Mouse (Mus musculus) Muller cell, postnatal 12 days (primary cell): ENCODE measurements around the gene Lmntd1.

Experiments used
- DNase-seq: peaks from one replicate; pipeline ENCODE4 v3.0.0-alpha.2; 2015; ENCODE audit errors: inconsistent ontology term

Gene Lmntd1

GRCm38 (mm10) chr6:145564671-145565070 lies 49.4 kb downstream of the Lmntd1 start:
- peak; percentile 23 for DNase-seq

DNA sequence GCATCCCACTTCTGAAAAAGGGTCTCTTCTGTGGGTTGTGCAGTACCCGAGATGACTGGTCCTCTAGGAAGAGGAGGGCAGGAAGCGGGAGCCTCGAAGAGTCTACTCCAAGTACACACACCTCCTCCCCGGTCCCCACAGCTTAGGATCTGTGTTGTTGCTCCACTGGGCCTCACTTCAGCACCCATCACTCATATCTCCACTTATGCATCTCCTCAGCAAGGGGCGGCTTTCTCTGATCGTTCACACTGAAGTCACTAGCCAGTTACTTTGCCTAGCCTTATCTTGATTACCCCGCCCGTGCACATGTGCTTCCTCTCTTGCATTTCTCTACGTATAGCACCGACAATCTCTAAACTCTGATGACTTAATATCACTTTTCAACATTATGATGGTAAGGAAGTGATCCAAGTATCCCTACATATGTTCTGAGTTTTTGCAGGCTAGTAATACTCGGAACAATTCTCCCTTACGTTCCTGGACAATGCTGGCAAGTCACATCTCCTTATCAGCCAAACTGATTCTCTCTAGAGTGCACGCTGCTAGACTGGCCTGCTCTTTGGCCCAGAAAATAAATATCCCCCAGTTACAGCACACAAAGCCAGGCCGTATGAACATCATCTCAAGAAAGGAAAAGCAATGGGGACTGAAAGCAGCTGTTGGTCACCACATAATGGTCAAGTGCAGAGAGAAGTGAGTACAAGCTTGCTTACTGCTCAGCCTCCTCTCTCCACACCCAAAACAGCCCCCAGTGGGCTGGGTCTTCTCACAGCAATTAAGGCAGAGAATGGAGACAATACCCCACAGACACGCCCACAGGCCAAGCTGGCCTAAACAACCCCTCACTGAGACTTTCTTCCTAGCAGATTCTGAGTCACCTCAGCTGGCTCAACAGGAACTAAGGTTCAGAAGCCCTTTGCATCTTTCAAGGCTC lies 56.8 kb downstream of the Lmntd1 start:
- DNase-seq, result no peak

GRCm38 (mm10) chr6:145553226-145553625 lies 60.9 kb downstream of the Lmntd1 start:
- peak; percentile 11 for DNase-seq

DNA sequence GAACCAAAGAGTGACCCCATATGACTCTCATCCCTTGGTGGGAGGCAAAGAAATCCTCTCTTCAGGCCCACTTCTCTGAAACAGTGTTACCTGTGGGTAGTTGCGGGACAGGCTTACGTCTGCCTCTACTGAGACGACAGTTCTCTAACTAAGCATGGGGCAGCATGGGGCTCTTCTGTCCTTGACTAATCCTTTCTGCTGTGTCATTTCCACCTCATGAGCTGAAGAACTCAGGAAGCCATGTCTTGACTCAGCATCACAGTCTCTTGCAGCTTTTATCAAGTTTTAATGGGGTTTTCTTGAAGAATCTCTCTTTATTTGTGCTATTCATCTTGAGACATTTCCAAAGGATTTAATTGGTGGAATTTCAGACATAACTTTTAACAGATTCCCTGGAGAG lies 61.3 kb downstream of the Lmntd1 start:
- DNase-seq, result no peak

- DNase-seq, result no peak
These were observed 63.1 kb downstream of the Lmntd1 start for GRCm38 (mm10) chr6:145550993-145551392.

- no peak for DNase-seq
These were observed 68.0 kb downstream of the Lmntd1 start for GRCm38 (mm10) chr6:145545927-145546641.

GRCm38 (mm10) chr6:145544838-145545237 lies 69.3 kb downstream of the Lmntd1 start:
- DNase-seq, result no peak

GRCm38 (mm10) chr6:145544304-145544703 lies 69.8 kb downstream of the Lmntd1 start:
- DNase-seq, result no peak

DNA sequence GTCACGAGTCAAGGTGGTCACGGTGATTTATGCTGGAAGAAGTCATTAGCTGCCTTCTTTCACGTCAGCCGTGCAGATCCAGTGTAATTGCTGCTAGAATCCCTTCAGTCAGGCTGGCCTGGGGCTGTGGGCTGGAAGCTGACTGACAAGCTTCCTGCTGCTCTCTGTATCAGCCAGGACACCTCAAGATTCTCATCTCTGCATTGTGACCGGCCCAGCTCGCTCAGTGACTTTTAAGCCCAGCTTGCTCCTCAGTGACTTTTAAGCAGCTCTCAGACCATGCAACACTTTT lies 74.6 kb downstream of the Lmntd1 start:
- no peak for DNase-seq

DNA sequence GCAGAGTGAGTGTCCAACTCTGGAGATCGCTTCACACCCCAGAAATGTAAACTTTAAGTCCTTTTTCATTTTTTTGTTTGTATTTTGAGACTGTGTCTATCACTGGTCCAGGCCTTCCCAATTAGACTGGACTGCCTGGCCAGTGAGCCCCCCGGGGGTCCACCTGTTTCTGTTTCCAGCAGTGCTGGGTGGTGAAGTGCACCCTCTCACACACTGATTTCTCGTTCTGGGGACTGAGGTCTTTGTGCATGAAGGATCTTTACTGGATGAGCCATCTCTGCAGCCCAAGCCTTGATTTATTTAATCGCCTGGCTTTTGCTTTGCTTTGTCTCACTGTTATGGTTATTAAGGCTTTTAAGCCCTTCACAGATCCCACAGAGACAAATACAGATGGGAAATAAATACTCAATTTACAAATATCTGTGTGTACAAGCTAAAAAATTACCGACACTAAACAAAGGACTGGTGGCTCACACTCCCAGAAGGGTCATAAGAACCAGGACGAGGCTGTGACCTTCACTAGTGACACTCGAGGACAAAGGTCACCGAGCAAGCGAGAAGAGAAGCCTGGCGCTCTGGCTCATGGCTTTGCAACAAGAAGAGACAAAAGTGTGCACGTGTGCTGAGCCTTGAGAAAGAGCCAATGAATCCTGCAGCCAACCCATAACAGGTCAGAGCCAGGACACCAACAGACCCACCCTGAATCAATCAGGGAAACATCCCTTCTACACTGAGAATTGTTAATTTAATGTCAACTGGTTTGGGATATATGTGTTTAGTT lies 75.1 kb downstream of the Lmntd1 start:
- no peak for DNase-seq

- DNase-seq, result no peak
These were observed 83.7 kb downstream of the Lmntd1 start for GRCm38 (mm10) chr6:145530464-145530863.

DNA sequence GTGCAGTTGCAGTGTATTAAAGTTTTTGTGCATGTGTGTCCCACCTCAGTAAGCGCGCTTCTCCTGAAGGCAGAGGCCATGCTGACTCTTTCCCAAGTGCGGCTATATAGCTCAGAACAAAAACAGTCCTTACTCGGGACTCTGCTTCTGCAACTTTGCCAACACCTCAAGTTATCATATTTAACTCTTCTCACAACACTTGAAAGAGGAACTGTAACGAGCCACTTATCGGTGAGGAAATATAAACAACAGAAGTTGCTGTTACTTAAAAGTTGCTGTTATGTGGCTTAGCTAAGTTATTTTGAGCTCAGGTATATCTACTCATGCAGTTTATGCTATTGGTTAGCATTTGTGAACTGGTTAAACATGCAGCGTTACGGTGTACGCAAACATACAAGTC lies 90.8 kb downstream of the Lmntd1 start:
- no peak for DNase-seq

- DNase-seq, result no peak
These were observed 91.5 kb downstream of the Lmntd1 start for GRCm38 (mm10) chr6:145522617-145523016.

DNA sequence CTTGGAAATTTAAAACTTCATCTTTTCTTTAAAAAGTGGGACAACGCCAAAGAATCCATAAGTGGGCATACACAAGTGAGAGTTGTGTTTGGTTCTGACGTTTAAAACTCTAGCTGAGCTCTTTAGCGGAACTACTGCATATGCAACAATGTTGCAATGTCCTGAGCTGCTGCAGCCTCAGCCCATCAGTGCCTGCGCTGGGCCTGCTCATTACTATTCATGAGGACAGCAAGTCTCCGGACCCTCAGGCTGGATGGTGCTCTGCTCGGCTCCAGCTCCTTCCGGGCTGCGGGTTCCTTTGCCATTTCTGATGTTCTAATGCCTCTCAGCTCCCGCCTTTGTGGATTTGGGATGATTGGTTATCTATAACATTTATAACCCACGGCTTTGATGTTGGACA lies 97.1 kb downstream of the Lmntd1 start:
- no peak for DNase-seq

DNA sequence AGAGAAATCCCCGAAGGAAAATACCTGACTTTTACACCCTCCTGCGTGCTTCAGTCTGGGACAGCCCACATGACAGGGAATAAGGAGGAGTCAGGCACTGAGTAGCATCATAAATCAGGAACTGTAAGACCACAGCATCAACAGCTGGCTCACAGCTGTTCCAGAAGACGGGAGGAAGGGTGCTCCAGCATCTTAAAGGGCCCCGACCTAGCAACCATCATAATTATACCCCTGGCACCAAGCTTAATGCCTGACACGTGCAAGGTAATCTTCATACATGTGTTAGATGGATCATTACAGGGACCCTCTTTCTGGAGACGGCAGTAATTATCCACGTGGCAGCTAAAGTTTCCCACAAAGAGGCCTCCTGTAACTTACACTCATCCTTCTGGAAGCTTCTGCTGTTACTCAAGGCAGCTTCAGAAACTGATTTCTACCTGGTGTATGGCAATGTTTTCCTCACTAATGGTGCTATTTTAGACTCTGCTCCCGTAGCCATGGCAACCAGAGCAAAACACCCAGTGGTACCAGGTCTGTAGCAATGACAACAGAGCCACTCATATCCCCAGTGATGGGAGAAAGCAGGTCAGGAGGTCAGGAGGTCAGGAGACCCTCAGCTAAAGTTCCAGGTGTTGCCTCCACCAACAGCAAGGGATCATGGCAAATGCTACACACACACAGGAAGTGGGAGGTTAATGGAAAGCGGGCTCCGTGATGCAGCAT lies 98.1 kb downstream of the Lmntd1 start:
- DNase-seq, result no peak

DNA sequence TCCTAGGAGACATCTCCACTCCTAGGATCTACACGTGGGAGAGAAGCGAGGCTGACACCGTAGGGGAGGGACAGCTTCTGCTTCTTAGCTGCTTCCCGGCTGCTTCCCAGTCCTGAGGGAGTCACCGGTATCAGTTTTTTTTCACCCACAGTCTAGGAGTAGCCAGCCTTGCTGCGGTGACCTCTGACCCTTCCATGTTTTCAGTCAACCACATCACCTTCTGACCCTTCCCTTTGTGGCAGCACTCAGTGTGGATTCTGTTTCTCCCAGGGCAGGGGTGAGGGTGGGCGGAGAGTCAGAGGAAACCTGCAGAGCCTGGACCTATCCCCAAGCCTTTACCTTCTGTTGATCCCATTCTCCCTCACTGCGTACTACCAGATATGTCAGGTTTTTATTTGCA lies 102.9 kb downstream of the Lmntd1 start:
- no peak for DNase-seq

GRCm38 (mm10) chr6:145508828-145509227 lies 105.3 kb downstream of the Lmntd1 start:
- DNase-seq, result no peak

DNA sequence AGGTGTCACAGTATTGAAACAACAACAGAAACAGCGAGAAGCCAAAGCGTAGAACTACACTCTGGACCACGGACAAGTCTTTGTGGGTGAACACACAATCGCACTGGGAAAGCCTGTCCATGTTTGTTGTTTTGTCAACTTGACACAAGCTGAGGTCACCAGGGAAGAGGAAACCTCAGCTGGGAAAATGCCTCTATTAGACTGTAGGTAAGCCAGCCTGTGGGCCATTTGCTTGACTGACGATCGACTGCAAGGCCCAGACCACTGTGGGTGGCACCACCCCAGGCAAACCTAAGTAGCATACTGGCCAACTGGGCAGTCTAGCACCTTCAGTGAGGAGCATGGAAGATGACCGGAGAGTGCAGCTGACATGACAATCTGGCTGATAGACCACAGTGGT lies 112.4 kb downstream of the Lmntd1 start:
- DNase-seq, result no peak

GRCm38 (mm10) chr6:145499574-145500546 lies 114.3 kb downstream of the Lmntd1 start:
- no peak for DNase-seq

DNA sequence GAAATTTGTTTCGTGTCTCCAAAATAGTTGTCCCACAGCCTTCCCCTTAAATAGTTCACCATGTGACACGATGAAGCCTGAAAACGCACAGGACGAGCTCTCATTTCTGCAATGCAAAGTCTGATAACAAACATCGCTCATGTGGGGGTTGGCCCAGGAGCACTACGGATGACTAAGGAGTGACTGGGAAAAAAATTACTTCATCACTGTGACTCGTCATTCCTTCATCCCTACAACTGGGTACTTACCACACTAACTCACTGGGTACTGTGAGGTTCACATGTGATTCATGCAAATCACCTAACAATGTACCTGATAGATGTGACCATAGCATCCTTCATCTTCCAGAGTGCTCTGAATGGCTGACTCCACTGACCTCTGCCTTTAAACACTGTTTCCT lies 118.4 kb downstream of the Lmntd1 start:
- DNase-seq, result no peak

DNA sequence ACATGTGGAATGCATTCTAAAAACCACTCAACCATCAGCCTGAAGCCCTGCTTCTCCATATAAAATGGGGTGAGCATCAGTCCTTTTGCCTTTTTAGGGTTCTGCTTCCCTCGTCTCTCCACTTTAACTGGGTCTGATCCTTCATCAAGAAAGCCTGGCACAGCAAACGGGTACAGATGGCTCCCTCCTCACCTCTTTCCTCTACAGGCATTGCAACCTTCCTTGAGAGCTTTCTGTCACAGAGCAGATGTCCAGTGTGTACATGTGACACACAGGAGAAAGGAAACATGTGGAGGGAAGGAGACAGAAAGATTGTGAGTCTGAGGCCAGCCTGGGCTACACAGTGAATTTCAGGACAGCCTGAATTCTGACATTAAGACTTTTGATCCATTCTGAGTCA lies 125.9 kb downstream of the Lmntd1 start:
- no peak for DNase-seq
